Mouse (Mus musculus): ENCODE results near the gene Elmo1. TPM values are rescaled to one million over a fixed set of nuclear protein-coding genes. Genes with fewer than 3 reads are reported as not detected.

Elmo1 gene
- polyA plus RNA-seq, 1 experiment from 2014 or later, result 9.1 TPM

- WGBS, result 82% methylated on average over 4 of the region's 4 CpGs
- Histone ChIP-seq H3K4me1 (no peaks in the 10 kb centered on the region), H3K36me3 (no peaks in the 10 kb centered on the region), H3K27ac (no peak overlapping the region), H3K4me3 (no peak overlapping the region), H3K27me3 (ENCODE audit: low read depth, poor library complexity, severe bottlenecking) (no peaks in the 10 kb centered on the region), H3K9me3 (replicated peaks) (no peaks in the 10 kb centered on the region)
- no peak for DNase-seq (ENCODE audit: low spot score)
Observed at GRCm38 (mm10) chr13:20585868-20586267, 495.5 kb downstream of the Elmo1 start.

GRCm38 (mm10) chr13:20586462-20586861 lies 496.1 kb downstream of the Elmo1 start:
- Histone ChIP-seq H3K4me3 (no peak overlapping the region), H3K9me3 (replicated peaks) (no peaks in the 10 kb centered on the region), H3K36me3 (no peaks in the 10 kb centered on the region), H3K27me3 (ENCODE audit: low read depth, poor library complexity, severe bottlenecking) (no peaks in the 10 kb centered on the region), H3K27ac (no peak overlapping the region), H3K4me1 (no peaks in the 10 kb centered on the region)
- DNase-seq (ENCODE audit: low spot score), result no peak
- WGBS, result 77% methylated on average over 3 of the region's 3 CpGs

DNA sequence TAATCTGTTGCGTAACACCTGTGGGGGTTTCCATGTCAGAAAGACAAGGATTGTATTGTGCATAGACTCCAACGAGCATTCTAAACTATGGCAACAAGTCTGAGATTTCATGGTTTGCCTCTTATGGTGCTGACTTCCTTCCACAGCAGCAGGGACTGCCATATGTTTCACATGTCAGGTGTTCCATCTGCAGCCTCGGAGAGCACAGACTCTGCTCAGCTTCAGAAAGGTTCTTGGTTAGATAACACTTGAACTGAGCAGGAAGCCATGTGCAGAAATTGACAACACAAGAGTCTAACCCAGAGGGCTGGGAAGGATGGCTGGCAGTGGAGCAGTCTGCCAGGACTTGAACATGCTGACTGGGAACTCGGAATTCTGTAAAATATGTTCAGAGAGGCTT lies 500.6 kb downstream of the Elmo1 start:
- H3K36me3 ChIP-seq, result no peaks in the 10 kb centered on the region
- H3K9me3 ChIP-seq (replicated peaks), result no peaks in the 10 kb centered on the region
- H3K4me3 ChIP-seq, result no peak overlapping the region
- H3K4me1 ChIP-seq, result no peaks in the 10 kb centered on the region
- 88% methylated on average over 4 of the region's 4 CpGs for WGBS
- no peak for DNase-seq (ENCODE audit: low spot score)
- H3K27me3 ChIP-seq (ENCODE audit: low read depth, poor library complexity, severe bottlenecking), result no peaks in the 10 kb centered on the region
- no peak overlapping the region for H3K27ac ChIP-seq

DNA sequence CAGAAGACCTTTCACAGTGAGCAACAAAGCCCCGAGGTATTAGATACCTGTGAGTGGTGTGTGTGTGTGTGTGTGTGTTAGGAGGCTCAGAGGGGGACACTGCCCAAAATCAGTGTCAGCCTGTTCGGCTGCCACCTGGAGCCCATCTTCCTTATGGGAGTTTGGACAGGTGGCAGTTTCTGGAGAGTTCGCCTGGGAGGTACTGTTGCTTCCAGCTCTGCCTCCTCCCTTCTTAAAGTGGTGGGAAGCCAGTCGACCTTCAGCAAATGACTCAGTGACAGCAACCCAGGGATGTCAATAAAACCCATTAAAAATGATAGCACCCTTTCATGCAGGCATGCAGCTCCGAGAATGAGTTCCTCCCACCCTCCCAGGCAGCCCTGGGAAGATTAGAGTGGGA lies 506.9 kb downstream of the Elmo1 start:
- Histone ChIP-seq H3K27ac (no peak overlapping the region), H3K4me1 (no peaks in the 10 kb centered on the region)

DNA sequence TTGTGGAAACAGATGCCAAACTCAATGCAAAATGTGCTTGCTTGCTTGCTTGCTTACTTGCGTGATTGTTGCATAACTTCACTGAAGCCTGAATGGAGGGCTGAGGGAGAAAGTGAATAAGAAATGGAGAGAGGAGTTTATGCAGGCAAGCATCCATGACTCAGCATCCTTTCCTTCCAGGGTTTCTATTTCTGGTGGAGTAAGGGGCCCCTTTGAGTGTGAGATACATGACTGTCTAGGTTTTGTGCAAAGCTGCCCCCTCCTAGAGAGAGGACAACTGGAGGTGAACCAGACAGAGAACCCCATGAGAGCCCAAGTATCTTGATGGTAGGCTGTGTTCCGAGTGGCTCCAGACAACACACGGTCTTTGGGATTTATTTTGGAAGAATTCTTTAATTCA lies 508.2 kb downstream of the Elmo1 start:
- DNase-seq (ENCODE audit: low spot score), result no peak
- WGBS, result 96% methylated on average over 3 of the region's 3 CpGs
- Histone ChIP-seq H3K36me3 (no peaks in the 10 kb centered on the region), H3K27me3 (ENCODE audit: low read depth, poor library complexity, severe bottlenecking) (no peaks in the 10 kb centered on the region), H3K4me1 (no peaks in the 10 kb centered on the region), H3K4me3 (no peak overlapping the region), H3K9me3 (replicated peaks) (no peaks in the 10 kb centered on the region), H3K27ac (no peak overlapping the region)

More for the DNA sequence above, 506.9 kb downstream of the Elmo1 start:
- WGBS, result 64% methylated on average over 5 of the region's 5 CpGs
- no peak for DNase-seq (ENCODE audit: low spot score)
- Histone ChIP-seq H3K36me3 (no peaks in the 10 kb centered on the region), H3K4me3 (no peak overlapping the region), H3K27me3 (ENCODE audit: low read depth, poor library complexity, severe bottlenecking) (no peaks in the 10 kb centered on the region), H3K9me3 (replicated peaks) (no peaks in the 10 kb centered on the region)

- 59% methylated on average over 6 of the region's 6 CpGs for WGBS
- Histone ChIP-seq H3K27me3 (ENCODE audit: low read depth, poor library complexity, severe bottlenecking) (no peaks in the 10 kb centered on the region), H3K27ac (no peak overlapping the region), H3K36me3 (no peaks in the 10 kb centered on the region), H3K4me1 (no peaks in the 10 kb centered on the region), H3K9me3 (replicated peaks) (no peaks in the 10 kb centered on the region), H3K4me3 (no peak overlapping the region)
- no peak for DNase-seq (ENCODE audit: low spot score)
Observed at GRCm38 (mm10) chr13:20600246-20600645, 509.9 kb downstream of the Elmo1 start.

- Histone ChIP-seq H3K27me3 (ENCODE audit: low read depth, poor library complexity, severe bottlenecking) (no peaks in the 10 kb centered on the region), H3K9me3 (replicated peaks) (no peaks in the 10 kb centered on the region), H3K27ac (no peak overlapping the region), H3K4me1 (no peaks in the 10 kb centered on the region), H3K4me3 (no peak overlapping the region), H3K36me3 (no peaks in the 10 kb centered on the region)
- no peak for DNase-seq (ENCODE audit: low spot score)
- WGBS, result 96% methylated on average over 1 of the region's 1 CpGs
Observed at GRCm38 (mm10) chr13:20601421-20601820, 511.0 kb downstream of the Elmo1 start.

- 95% methylated on average over 3 of the region's 3 CpGs for WGBS
- DNase-seq (ENCODE audit: low spot score), result no peak
- H3K27ac ChIP-seq, result no peak overlapping the region
Observed at GRCm38 (mm10) chr13:20606891-20607290, 516.5 kb downstream of the Elmo1 start.

DNA sequence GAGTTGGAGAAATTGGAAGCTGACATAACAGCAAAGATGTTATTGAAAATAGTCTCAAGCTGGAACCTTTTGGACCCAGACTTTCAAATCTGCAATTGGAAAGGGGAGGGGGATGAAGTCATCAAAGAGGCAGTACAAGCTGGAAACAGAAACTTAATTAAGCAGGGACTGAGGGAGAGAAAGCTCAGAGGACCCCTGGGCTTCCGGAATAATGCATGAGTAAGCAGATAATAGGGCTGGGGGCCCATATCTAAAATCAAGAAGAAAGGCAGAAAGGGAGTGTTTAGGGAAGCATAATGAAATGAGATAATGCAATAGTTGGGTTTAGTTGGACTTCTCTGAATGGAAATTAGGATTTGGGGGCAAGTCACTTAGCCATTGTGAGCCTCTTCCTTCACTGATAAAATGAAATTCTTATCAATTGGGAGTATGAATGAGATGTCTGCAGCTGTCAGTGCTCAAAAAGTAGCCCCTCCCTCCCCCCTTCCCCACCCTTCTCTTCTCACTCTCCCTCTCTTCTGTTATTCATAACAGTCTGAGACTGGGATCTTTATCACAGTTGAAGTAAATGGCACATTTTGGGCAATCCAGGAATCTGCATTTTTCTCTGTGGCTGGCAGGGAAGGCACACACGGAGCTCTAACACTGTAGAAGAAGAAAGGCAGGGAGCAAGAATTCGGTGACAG lies 518.8 kb downstream of the Elmo1 start:
- WGBS, result 55% methylated on average over 3 of the region's 3 CpGs
- H3K36me3 ChIP-seq, result no peaks in the 10 kb centered on the region
- H3K4me1 ChIP-seq, result no peaks in the 10 kb centered on the region
- no peak overlapping the region for H3K27ac ChIP-seq
- H3K9me3 ChIP-seq (replicated peaks), result no peaks in the 10 kb centered on the region
- no peak for DNase-seq (ENCODE audit: low spot score)
- no peaks in the 10 kb centered on the region for H3K27me3 ChIP-seq (ENCODE audit: low read depth, poor library complexity, severe bottlenecking)
- no peak overlapping the region for H3K4me3 ChIP-seq

More at GRCm38 (mm10) chr13:20606891-20607290, 516.5 kb downstream of the Elmo1 start:
- Histone ChIP-seq H3K36me3 (no peaks in the 10 kb centered on the region), H3K4me3 (no peak overlapping the region), H3K27me3 (ENCODE audit: low read depth, poor library complexity, severe bottlenecking) (no peaks in the 10 kb centered on the region), H3K9me3 (replicated peaks) (no peaks in the 10 kb centered on the region), H3K4me1 (no peaks in the 10 kb centered on the region)

GRCm38 (mm10) chr13:20615596-20616469 lies 525.4 kb downstream of the Elmo1 start:
- DNase-seq (ENCODE audit: low spot score), result no peak
- Histone ChIP-seq H3K27me3 (ENCODE audit: low read depth, poor library complexity, severe bottlenecking) (no peaks in the 10 kb centered on the region), H3K4me3 (no peak overlapping the region), H3K36me3 (no peaks in the 10 kb centered on the region), H3K4me1 (no peaks in the 10 kb centered on the region), H3K9me3 (replicated peaks) (no peaks in the 10 kb centered on the region), H3K27ac (no peak overlapping the region)
- 91% methylated on average over 10 of the region's 10 CpGs for WGBS

DNA sequence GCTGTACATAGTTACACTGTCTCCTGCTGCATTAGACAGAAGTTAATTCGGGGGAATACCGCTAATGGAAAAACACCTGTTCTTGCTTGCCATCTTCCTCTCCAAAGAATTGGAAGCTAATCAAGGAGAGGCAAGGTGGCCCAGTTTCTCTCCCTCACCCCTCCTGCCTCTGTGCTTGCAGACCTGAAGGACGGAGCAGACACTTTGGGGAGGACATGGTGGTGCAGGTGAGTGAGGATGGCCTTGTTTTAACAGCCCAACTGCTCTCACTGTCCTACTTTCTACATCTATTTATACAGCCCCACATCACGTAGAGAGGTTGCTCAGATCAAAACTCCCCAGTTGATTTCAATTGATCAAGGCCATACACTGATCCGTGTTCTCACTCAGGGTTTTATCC lies 529.5 kb downstream of the Elmo1 start:
- no peak for DNase-seq (ENCODE audit: low spot score)
- H3K4me3 ChIP-seq, result no peak overlapping the region
- H3K27ac ChIP-seq, result no peak overlapping the region
- H3K9me3 ChIP-seq (replicated peaks), result no peaks in the 10 kb centered on the region
- WGBS, result 84% methylated on average over 5 of the region's 5 CpGs
- H3K36me3 ChIP-seq, result no peaks in the 10 kb centered on the region
- H3K27me3 ChIP-seq (ENCODE audit: low read depth, poor library complexity, severe bottlenecking), result no peaks in the 10 kb centered on the region
- H3K4me1 ChIP-seq, result no peaks in the 10 kb centered on the region

DNA sequence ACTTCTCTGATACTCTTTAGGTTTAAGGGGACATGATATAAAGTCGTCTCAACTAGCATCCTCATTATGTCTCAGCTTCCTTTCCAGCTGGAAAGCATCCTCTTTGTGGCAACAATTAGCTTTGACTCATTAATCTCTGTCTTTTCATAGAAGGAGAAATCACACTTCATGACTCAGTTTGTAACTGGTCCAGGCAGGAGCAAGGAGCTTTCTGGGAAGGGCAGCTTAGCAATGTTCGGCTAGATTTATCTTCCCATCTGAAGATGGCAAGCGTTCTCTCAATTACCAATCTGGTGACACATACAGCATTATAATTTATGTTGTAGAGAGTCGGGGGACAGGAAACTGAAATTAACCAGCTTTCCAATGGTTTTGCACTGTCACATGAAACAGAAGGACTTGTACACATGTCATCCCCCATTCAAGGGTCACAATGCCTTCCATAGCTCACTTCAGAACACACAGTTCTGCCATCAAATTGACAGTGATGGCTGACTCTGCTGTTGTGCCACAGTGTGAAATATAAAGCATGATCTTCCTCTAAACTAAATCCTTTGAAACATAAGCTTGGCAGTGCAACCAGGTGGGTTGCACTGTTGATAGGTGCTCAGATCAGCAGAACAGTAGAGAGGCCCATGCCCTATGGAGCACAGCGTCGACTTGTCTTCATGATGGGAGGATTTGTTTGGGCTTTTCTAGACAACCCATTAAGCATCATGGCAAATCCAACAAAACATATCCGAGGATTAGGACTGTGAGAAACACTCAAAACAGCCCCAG lies 532.9 kb downstream of the Elmo1 start:
- Histone ChIP-seq H3K4me1 (no peaks in the 10 kb centered on the region), H3K4me3 (no peak overlapping the region), H3K36me3 (no peaks in the 10 kb centered on the region), H3K27ac (no peak overlapping the region), H3K27me3 (ENCODE audit: low read depth, poor library complexity, severe bottlenecking) (no peaks in the 10 kb centered on the region), H3K9me3 (replicated peaks) (no peaks in the 10 kb centered on the region)
- DNase-seq (ENCODE audit: low spot score), result no peak
- WGBS, result 83% methylated on average over 7 of the region's 7 CpGs

- Histone ChIP-seq H3K36me3 (no peaks in the 10 kb centered on the region), H3K4me1 (no peaks in the 10 kb centered on the region), H3K27ac (no peak overlapping the region), H3K4me3 (no peak overlapping the region), H3K27me3 (ENCODE audit: low read depth, poor library complexity, severe bottlenecking) (no peaks in the 10 kb centered on the region), H3K9me3 (replicated peaks) (no peaks in the 10 kb centered on the region)
- no peak for DNase-seq (ENCODE audit: low spot score)
- 91% methylated on average over 6 of the region's 6 CpGs for WGBS
Observed at GRCm38 (mm10) chr13:20627796-20628195, 537.4 kb downstream of the Elmo1 start.
